Mouse (Mus musculus) CD4-positive, CD25-positive, alpha-beta regulatory T cell, adult 4 months (primary cell): ENCODE results near the gene Trim61. TPM values are rescaled to one million over a fixed set of nuclear protein-coding genes. Genes with fewer than 3 reads are reported as not detected.

Experiments used
- ATAC-seq: one replicate; pipeline ENCODE4 v1.8.0; 2017
- polyA plus RNA-seq, 2 experiments: library from polyadenylated mRNA; unstranded; fragments of 100-300 nt; shearing (Covaris generic); gene quantifications; one replicate each; pipeline ENCODE4 v1.2.1; 2017

Gene Trim61
- polyA plus RNA-seq, 2 experiments from 2014 or later: not detected

GRCm38 (mm10) chr8:64983150-64983897 lies 35.0 kb downstream of the Trim61 start:
- ATAC-seq: no peak

Other genes starting within 250 kb of the Trim61 start
- 1 to 10 TPM; 3.9 to 9.9 TPM for gene Klhl2, start 168.5 kb downstream of the Trim61 start, polyA plus RNA-seq
- gene Tmem192, start 71.3 kb downstream of the Trim61 start, polyA plus RNA-seq: 10 to 100 TPM; 35.4 to 37.2 TPM
- not detected for gene Trim75, start 30.7 kb downstream of the Trim61 start, polyA plus RNA-seq
- gene Trim60, start 61 bp upstream of the Trim61 start, polyA plus RNA-seq: not detected
- gene Apela, start 18.8 kb upstream of the Trim61 start, polyA plus RNA-seq: not detected
- gene Gm10663, start 56.5 kb upstream of the Trim61 start, polyA plus RNA-seq: not detected
- not detected for gene BC030870, start 111.0 kb upstream of the Trim61 start, polyA plus RNA-seq